Mouse (Mus musculus): ENCODE measurements around the gene Abcb1a.

- TF ChIP-seq POLR2A (IDR thresholded peaks at IDR 0.05; ENCODE audit: extremely low read depth, insufficient read depth, low read length), result no peak
- TF ChIP-seq CTCF (IDR thresholded peaks at IDR 0.05; ENCODE audit: low read depth, low read length), result no peak
Observed at GRCm38 (mm10) chr5:8669606-8670005, 9.7 kb downstream of the Abcb1a start.

Measured in liver, adult 2 months (tissue).